Mouse (Mus musculus): Measurements from ENCODE around the gene Otulinl.
"Not testable (repeated sequence)": the region's sequence is repeated elsewhere in the genome, so short reads cannot be mapped to it uniquely, and the experiment has no call there.

Otulinl gene

DNA sequence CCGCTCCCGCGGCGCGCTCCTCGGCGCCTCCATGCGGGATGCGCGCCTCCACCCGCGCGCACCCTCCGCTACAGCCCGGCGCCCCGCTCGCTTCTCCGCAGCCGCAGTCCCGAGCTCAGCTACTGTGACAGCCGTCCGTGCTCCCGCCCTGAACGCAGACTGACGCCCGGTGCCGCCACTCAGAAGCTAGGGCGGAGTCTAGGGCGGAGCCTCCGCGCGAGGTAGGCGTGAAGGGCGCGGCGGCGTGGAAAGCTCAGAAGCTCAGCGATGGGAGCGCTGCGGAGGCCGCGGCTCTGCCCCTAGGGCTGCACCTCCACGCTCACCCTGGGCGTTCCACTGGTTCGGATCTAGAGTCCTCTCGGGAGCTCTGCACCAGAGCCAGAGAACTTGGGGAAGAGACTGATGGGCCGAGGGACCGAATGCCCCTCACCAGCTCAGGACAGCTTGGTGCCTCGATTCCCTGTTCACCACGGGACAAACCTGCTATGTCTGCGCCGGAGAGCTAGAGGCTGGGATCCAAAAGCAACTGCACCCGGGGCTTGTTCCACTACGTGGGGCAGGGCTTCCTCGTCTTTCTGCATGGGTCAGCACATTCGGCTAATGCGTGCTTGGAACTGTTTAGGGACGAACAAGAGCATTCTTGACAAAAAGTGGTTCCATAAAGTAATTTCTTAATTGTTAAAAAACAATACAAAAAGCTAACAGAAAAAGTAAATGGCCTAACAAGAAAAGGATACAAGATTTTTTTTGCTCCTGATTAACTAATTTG, at the start of gene Otulinl:
Gene Otulinl, minus strand, starts transcription at position 161 of the 769 bp plus-strand sequence.
- DNase-seq (ENCODE audit: low read depth in 2 of 2, low spot score in 2 of 2): peak; percentile 95 to 96

DNA sequence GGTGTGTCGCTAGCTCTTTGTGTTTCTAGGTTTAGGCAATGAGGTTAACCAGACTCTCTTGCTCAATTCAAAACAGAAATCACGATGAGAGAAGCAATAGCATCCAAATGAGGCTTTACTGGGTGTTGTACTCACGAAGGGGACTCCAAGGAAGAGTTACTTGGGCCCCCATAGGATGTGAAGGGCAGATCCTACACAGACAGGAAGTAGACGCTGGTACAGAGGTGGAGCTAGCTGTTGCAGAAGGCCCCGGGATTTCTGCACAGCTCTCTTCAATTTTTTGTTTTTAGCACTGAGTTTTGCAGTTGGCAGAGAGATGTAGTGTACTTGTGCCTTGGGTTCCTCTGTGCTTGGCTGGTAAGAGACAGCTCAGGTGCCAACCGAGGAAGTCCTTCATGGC, 44.8 kb upstream of the Otulinl start:
- no peak for DNase-seq (ENCODE audit: low read depth in 2 of 2, low spot score in 2 of 2)

DNA sequence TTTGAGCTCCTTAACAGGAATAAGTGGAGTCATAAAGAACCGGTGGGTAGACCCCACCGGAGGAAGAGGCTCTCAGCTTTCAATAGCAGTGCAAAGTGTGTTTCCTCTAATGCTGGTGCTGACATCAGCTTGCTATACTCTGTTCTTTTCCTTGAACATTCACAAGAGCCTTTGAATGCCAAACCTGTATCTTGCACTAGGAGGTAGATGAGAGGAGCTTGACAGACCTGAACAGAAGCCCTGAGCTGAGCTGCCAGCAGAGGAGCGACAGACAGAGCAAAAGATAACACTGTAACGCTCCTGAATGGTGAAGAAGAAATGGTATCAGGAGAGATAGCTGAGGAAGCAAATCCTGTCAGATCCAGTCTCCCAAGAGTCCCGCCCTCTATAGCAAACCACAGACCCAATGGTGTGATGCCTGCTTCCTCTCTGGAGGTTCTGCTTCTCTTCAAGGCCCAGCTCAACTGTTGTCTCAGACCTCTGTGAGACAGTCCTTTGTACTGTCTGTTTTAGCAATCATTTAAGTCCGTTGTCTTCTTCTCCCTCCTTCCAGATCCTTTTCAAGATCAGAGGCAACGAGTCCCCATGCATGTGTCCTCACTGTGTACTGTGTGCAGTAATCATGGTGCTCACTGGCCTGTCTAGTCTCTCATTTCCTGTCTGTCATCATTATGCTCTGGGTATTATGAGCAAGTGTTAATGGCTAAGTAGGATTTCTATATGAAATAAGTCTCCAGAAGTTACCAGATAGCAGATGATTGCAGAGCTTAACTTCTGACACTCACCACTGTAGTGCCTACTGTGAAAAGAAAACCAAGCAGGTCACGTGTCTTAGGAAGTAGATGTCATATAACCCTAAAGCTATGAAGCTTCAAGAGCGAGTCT, 43.7 kb upstream of the Otulinl start:
- DNase-seq (ENCODE audit: low read depth in 2 of 2, low spot score in 2 of 2): peak in 1 of 2 experiments; percentile 8

DNA sequence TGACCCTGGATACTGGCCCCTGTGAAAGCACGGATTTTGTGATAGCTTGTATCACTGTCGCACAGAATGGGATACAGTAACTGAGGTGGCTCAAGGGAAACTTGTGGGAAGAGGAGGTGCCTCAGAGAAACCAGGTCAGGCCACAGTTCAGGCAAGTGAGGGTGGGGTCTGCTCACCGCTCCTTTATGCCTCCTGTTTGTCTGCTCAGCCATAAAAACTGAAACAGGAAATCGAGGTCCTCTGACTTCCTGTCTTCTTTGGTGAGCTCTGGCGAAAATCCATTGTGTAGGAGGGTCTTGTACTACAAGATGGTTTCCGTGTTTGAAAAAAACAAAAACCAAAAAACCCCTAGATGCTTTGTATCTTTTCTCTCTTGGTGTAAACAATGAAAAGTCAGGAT, 42.9 kb upstream of the Otulinl start:
- peak in 1 of 2 experiments; percentile 47 for DNase-seq (ENCODE audit: low read depth in 2 of 2, low spot score in 2 of 2)

DNA sequence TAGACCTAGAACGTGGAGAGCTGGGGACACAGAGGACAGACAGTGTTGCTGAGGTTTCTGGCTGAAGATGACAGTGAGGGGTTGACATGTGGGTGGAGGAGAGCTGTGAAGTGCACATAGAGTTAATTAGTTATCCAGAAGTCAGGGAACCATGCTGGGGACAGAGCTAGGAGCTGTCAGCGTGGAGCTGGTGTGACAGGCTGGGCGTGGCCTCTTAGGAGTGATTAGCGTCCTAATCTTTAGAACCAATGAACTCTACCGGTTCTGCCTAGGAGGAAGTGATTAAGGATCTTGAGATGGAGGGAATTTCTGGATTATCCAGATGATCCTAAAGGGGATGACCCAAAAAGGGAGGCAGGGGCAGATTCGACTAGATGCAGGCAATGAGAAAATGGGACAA, 42.4 kb upstream of the Otulinl start:
- DNase-seq (ENCODE audit: low read depth in 2 of 2, low spot score in 2 of 2): no peak

DNA sequence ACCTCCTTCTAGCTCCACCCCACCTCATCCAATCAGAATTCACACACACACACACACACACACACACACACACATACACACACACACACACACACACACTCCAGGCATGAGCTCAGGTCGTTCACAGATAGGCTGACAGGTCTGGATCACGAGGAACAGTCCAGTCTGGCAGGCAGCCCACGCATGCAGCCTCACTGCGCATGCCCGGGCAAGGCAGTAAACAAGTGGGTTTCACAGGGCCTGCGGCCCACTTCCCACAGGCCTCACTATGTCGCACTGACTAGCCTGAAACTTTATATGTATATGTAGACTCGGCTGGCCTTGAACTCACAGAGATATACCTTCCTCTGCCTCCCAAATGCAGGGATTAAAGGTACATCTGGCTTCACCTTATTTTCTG, 38.9 kb upstream of the Otulinl start:
- not testable (repeated sequence) for DNase-seq (ENCODE audit: low read depth in 2 of 2, low spot score in 2 of 2)

DNA sequence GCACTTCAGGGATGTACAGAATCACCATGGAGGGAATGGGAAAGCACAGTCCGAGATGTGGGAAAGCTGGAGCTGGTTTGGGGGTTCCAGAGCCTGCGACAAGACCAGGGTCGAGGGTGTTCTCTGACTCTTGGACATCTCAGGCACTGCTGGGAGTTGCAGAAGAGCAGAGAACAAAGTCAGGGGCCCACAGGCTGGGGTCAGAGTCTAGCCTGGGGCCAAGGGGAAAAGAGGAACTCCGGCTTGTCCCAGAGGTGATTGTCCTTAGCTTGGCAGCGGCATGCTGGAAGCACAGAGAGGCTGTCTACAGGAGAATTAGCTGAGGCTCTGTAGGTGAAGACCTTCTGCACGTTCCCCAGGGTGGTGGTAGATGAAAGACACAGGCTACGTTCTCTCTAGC, 37.3 kb upstream of the Otulinl start:
- DNase-seq (ENCODE audit: low read depth in 2 of 2, low spot score in 2 of 2): no peak

DNA sequence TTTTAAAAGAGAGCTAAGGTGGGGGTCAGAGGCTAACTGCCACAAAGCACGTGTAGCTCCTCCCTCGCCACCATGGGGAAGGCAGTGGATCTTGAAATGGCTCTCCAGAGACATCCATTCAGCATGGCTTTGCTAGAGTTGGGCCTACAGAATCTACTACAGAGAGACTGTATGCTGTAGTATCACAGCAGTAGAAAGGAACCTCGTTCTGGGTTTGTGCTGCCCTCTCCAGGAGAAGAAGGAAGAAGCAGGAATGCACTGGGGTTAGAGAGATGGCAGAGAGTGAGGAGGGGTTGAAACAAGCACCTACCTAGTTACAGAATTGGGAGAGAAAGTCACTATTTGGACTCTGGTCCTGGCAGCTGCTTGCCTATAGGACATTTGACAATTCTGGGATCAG, 34.0 kb upstream of the Otulinl start:
- DNase-seq (ENCODE audit: low read depth in 2 of 2, low spot score in 2 of 2): peak; percentile 58 to 76

DNA sequence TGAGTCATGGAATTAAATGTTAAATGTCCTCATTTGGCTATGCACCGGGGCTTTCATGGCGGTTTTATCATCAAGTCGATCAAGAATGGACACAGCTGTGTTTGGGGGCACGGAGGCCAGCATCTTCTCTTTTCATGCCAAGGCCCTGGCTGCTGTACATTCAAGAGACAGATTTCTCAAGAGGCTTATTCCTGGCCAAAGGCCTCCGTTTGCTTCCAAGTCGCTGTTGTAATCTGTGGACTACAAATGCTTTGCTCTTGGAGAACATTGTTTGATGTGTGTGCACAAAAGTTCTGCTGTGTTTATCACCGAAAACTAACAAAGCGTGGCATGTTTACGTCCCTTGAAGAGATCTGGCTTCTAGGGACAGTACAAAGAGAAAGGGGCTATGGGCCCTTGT, 29.3 kb upstream of the Otulinl start:
- DNase-seq (ENCODE audit: low read depth in 2 of 2, low spot score in 2 of 2): no peak

DNA sequence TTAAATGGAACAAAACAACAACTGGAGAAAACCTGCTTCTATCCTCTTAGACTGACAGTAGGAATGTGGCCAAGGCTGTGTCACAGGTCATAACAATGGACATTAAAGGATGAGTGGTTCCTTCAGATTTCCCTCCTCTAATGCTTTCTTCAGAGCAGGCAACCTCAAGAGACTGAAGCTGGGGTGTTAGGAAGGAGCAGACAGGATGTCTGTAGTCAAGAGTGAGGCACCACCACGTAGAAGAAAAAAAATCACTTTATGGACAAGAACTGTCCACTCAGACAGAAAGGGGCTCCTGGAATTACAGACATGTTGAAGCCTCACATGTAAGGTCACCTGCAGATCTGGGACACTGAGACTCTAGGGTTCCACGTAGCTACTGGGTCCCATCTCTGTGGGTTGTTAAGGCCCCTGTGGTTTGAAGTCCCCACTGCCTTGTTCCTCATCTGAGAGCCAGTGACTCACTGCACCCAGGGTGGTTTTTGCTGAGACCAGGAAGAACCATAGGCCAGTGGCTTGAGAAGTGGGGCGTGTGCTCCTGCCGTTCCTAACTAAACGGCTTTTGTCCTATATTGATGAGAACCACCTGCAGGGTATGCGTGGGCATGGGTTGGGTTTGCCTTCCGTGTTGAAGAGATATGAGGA, 27.7 kb upstream of the Otulinl start:
- DNase-seq (ENCODE audit: low read depth in 2 of 2, low spot score in 2 of 2): no peak

DNA sequence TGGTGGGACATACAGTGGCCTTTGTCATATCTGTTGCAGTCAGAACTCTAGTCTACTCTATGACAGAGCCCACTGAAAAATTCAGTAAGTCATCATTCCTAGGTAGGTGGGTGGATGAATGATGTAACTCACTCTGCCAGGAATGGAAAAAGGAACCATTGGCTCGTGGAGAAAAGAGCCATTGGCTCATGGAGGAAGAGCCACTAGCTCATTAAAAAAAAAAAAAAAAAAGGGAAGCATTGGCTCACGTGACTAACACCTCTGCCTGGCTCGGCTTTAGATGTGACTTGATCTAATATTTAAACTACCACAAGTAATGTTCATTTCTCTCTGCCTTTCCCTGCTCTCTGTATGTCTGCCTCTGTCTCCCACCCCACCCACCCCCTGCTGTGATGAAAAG, 27.1 kb upstream of the Otulinl start:
- no peak for DNase-seq (ENCODE audit: low read depth in 2 of 2, low spot score in 2 of 2)

DNA sequence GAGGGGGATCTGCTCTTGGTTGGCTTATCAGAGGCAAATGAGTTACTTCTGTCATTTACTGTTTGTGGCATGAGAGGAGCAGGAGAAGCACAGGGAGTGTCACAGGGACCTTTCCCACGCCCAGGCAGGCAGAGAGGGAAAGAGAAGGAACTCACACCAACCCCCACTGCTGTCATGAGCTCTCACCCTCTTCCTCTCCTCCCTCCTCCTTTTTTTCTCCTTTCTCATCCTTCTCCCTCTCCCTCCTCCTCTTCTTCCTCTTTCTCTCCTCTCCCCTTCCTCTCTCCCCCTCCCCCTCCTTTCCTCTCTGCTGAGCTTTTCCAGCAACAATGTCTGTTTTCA, 21.6 kb upstream of the Otulinl start:
- no peak for DNase-seq (ENCODE audit: low read depth in 2 of 2, low spot score in 2 of 2)

DNA sequence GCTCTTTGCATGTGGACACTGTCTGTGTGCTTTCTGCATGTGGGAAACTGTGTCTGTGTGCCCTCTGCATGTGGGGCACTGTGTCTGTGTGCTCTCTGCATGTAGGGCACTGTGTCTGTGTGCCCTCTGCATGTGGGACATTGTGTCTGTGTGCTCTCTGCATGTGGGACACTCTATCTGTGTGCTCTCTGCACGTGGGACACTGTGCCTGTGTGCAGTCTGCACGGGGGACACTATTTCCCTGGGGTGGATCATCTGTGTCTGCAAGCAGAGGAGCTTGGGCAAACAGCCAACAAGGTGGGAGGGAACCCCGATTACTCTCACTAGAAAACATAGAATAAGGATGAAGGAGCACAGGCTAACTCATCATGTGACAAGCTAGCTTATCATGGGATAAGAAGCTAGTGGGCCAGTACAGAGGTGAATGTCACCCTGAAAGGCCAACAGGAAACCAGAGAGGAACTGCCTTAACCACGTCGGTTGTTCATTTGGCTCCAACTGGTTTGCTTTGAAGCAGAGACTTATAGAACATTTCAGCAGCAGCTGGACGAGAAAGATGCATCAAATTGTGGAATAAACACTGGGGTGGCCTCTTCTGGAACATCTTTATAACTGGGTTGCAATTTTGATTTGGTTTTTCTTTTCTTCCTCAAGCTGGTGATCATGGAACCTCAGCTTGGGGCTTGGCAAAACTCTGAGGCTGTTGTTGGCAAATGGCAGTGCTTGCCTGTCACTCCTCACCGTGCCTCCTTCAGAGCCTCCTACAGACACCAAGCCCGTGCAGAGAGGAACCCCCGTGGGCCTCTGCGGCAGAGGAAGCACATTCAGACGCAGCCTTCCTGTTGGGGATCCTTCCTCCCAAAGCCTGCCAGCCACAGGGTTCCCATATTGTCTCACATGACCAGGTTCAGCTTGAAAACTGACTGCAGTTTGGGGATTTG, 20.9 kb upstream of the Otulinl start:
- peak; percentile 23 to 36 for DNase-seq (ENCODE audit: low read depth in 2 of 2, low spot score in 2 of 2)

DNA sequence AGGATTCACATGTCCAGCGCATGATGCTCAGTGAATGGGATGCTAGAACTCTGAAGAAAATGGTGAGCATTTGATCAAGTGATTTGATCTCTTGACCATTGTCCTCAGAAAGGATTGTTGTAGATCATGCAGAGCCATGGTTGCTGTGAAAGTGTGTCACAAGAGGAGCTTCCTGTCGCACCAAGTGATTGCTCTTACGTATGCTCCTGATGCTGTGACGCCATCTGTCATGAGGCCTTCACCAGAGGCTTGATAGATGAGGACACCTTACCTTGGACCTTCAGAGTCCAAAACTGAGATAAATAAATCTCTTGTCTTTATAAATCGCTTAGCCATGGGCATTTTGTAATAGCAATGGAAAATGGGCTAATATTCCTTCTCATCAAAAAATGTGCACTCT, 16.3 kb upstream of the Otulinl start:
- DNase-seq (ENCODE audit: low read depth in 2 of 2, low spot score in 2 of 2): no peak

DNA sequence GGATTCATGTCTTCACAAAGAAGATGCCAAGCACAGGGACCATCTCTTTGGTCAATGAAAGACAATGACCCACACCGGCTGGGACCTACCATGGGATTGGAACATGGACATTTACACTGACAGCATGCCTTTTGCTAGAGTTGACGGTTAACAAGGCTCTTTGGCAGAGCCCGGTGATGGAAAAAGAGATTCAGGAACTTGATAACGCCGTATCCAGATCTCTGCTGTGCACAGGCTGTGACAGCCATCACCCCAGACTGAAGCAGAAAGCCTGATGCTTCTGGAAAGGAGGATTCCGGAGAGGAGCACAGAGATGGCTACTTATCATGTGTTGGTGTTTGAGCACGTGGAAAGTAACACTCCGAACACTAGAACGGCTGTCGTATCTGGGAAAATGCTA, 11.9 kb upstream of the Otulinl start:
- no peak for DNase-seq (ENCODE audit: low read depth in 2 of 2, low spot score in 2 of 2)

DNA sequence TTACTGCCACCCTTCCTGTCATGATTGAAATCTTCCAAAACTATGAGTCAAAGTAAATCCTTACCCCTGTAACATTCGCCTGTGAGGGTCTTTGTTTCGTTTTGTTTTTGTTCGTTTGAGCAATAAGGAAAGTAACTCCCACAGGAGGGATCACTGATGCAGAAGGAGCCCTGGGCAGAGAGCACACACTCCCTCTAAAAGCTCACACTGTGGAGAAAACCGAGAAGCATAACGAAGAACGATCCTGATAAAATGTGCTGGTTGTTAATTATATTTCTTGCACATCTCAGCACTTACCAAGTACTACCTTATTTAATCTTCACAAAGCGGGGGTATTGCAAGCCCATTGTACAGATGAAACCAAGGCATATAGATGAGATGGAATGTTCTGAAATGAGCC, 10.8 kb upstream of the Otulinl start:
- no peak for DNase-seq (ENCODE audit: low read depth in 2 of 2, low spot score in 2 of 2)

DNA sequence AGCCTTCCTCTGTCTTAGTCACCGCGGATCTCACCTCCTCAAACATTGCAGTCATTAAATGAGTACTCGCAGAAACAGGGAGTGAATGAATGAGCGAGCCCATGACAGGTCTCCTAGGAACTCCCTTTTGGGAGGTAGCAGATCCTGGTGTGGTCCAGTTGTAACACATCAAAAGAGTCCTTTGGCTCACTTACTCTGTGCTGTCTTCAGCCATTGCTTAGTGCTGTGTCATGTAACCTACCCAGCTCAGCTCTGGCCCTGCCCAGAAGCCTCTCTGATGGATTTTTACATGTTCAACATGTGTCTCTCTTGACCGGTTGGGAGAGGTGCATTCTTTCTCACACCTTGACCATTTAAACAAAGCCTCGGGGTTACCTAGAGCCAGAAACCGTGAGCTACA, 9.8 kb upstream of the Otulinl start:
- DNase-seq (ENCODE audit: low read depth in 2 of 2, low spot score in 2 of 2): no peak

DNA sequence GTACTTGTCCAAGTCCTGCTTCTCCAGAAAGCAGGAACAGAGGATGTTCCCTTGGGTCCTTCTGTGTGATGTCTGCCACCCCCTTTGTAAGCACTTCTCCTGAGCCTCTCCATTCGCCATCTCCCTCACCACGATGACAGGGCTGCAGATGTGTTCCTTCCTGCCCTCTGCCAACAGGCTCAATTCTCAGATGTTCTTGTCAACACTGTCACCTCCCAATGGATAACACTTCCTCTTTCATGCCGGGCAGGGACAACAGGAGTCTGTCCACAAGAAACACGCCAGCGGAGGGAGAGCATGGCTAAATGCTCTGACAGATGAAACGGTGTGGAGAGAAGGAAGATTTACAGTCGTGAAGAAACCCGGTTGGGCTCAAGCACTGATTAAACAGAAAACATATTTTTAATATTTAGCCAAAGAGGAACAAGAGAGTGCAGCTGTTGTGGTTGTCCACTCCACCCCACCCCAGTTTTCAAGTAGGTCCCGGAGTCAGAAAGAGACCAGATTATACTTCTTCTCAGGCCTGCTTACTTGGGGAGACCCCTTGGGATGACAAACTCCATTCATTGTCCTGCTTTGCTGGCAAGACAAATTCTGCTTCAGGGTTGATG, 6.8 kb upstream of the Otulinl start:
- DNase-seq (ENCODE audit: low read depth in 2 of 2, low spot score in 2 of 2): no peak

DNA sequence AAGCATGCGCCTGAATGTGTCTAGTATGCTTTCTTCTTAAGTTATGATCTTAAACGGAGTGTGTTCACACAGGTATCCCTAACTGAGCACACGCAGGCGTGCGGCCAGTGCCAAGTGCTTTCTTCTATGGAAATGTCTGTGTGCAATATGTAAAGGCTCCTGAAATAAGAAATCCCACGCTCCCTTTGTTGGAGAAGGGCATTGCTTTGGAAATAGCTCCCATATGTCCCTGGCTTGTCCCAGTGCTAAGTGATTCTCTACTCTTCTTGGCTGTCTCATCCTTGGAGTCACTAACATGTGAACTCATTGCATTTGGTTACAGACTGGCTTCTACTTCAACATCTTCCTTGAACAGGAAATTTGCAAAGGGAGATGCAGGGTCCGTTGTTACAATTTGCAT, 3.4 kb upstream of the Otulinl start:
- DNase-seq (ENCODE audit: low read depth in 2 of 2, low spot score in 2 of 2): no peak

DNA sequence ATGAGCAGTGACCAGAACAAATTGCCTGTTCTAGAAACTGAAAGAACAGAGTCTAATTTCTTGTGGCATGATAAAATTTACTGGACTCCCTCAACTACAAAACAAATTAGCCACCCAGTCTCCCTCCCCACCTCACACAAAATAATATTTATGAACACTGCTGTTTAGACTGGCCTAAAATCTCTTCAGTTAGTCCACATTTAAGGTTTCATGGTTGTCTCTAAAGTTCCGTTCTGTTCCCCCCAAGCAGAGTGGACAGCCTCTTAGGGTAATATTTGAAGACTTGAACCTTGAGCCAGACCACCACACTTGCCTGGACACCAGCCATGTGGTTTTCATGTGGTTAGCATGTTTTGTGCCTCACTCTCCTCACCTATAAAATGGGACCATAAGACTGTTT, 1.8 kb upstream of the Otulinl start:
- DNase-seq (ENCODE audit: low read depth in 2 of 2, low spot score in 2 of 2): no peak

DNA sequence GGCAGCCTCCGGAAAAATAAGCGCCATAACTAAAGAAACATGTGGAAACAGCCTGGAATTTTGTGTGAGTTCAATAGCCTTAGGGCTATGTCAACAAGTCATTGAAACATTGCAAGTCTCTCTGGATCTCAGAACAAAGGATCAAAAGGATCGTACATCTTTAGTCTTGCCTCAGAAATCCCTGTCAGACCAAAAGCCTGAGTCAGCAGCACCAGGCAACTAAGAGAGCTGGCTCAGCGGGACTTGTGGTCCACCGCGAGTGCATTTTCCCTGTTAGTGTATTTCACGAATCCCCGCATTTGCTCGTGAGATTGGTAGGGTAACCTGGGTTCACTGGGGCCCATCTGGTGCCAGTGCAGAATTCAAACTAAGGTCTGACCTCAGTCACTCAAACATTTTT, 1.2 kb upstream of the Otulinl start:
- no peak for DNase-seq (ENCODE audit: low read depth in 2 of 2, low spot score in 2 of 2)
